Mouse (Mus musculus) lung, adult 2 months (tissue): Measurements from ENCODE around the gene Rslcan18. TPM values are rescaled to one million over a fixed set of nuclear protein-coding genes. Genes with fewer than 3 reads are reported as not detected.
"Not testable (repeated sequence)": the region's sequence is repeated elsewhere in the genome, so short reads cannot be mapped to it uniquely, and the experiment has no call there.

Source experiments
- DNase-seq: peaks from one replicate; pipeline ENCODE4 v3.0.0; 2022
- H3K4me1 ChIP-seq: fragments of 200-500 bp; 2 replicates; pipeline ENCODE4 v1.6.1; 2011; ENCODE audit warnings: low read length; ENCODE audit not compliant: control insufficient read depth, insufficient read depth
- H3K4me3 ChIP-seq: fragments of 200-500 bp; replicated peaks from 2 replicates; pipeline ENCODE3; 2011; ENCODE audit warnings: low read depth, mild to moderate bottlenecking, control low read depth, low read length; ENCODE audit errors: extremely low read depth
- CTCF ChIP-seq: fragments of 200-500 bp; IDR thresholded peaks from 2 replicates; pipeline ENCODE4 v1.5.1; 2011; ENCODE audit warnings: mild to moderate bottlenecking, low read length, control low read depth; ENCODE audit not compliant: insufficient read depth
- POLR2A ChIP-seq: fragments of 200-500 bp; IDR thresholded peaks from 2 replicates; pipeline ENCODE4 v1.6.1; 2011; ENCODE audit warnings: low read depth, mild to moderate bottlenecking, control low read depth, low read length, borderline replicate concordance; ENCODE audit errors: extremely low read depth
- WGBS: fragments of 180-500 bp; shearing (Covaris S2); methylation state at CpG from one replicate; pipeline ENCODE4 v1.1.7; 2018; 5-methylcytosine and 5-hydroxymethylcytosine counted together
- polyA plus RNA-seq: library from polyadenylated mRNA; depleted of rRNA; stranded (reverse); fragments of >200 nt; gene quantifications from 2 replicates; pipeline ENCODE4 v1.2.3, GENCODE M21; 2012; rRNA removed

The Rslcan18 gene
- 0.05 and 0.12 TPM in 2 replicates for polyA plus RNA-seq

GRCm38 (mm10) chr13:67116163-67116562 lies at the start of gene Rslcan18:
Gene Rslcan18 (minus strand): TSS chr13:67116263.
- 90% methylated on average over 8 of the region's 8 CpGs for WGBS
- H3K4me3 ChIP-seq, DNase-seq, H3K4me1 ChIP-seq: not testable (repeated sequence)

- Histone ChIP-seq H3K4me1 (peaks cover 2% of the 10 kb centered on the region; the same call in 1 of the 2 replicates), H3K4me3 (peak overlapping the region; percentile 94)
- 1% methylated on average over 18 of the region's 18 CpGs for WGBS
- TF ChIP-seq POLR2A (no peak), CTCF (no peak)
- peak; percentile 85 for DNase-seq
Observed at GRCm38 (mm10) chr13:67128038-67128721, 12.1 kb upstream of the Rslcan18 start.

DNA sequence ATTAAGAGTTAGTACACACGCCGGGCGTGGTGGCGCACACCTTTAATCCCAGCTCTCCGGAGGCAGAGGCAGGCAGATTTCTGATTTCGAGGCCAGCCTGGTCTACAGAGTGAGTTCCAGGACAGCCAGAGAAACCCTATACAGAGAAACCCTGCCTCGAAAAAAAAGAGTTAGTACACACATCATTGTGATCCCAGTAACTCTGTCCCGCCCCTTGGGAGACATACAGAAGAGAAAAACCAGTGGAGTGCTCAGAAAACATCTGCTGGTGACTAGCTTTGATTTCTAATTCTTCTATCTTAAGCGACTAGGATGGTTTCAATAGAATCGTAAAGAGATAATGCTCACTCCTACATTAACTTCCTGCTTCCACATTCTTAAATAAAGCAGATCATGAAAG lies 11.4 kb upstream of the Rslcan18 start:
- WGBS = 75% methylated on average over 10 of the region's 10 CpGs
- H3K4me3 ChIP-seq, DNase-seq, H3K4me1 ChIP-seq: not testable (repeated sequence)

- Histone ChIP-seq H3K4me3 (no peak overlapping the region), H3K4me1 (peaks cover 2% of the 10 kb centered on the region; the same call in 1 of the 2 replicates)
- TF ChIP-seq CTCF (no peak), POLR2A (no peak)
- no peak for DNase-seq
- 89% methylated on average over 1 of the region's 1 CpGs for WGBS
Observed at GRCm38 (mm10) chr13:67124460-67124859, 8.4 kb upstream of the Rslcan18 start.

DNA sequence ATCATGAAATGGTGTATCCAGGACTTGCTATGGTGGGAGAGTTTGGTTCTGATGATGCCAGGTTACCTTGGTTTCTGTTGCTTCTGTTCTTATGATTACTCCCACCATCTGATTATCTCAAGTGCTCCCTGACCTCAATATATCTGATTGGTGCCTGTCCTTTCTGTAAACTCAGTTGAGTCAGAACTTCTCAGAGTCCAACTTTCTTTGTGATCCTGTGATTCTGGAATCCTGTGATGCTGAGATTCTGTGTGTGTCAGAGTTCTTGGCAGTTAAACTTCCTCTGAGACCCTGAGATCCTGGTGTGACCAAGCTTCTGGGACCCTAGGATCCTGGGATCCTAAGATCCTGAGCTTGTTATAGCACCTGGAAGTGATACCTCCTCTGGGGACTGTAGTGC lies 5.3 kb upstream of the Rslcan18 start, which contains the start of gene Zfp759:
Zfp759 (plus strand) TSS at position 301 of the 400 bp plus-strand sequence.
- H3K4me1 ChIP-seq, DNase-seq, H3K4me3 ChIP-seq: not testable (repeated sequence)

DNA sequence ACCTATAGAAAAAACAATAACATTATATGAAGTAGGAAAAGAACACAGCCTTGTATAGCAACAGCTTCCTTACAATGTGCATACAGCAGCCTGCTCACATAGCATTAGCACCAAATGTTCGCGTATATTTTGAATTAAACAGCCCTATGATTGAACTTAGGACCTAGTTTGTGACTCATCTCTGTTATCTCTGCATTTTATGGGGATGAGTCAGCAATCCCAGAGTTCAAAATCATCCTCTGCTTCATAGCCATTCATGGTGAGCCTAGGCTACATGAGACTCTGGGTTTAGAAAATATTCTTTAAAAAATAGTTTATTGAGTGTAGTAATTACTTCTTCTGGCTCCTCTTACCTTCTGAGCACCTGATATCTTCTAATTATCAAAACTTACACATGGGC lies 2.8 kb downstream of the Rslcan18 start:
- 84% methylated on average over 2 of the region's 2 CpGs for WGBS
- no peak for DNase-seq
- TF ChIP-seq CTCF (no peak), POLR2A (no peak)
- no peak overlapping the region for H3K4me3 ChIP-seq
- H3K4me1 ChIP-seq = no peaks in the 10 kb centered on the region

DNA sequence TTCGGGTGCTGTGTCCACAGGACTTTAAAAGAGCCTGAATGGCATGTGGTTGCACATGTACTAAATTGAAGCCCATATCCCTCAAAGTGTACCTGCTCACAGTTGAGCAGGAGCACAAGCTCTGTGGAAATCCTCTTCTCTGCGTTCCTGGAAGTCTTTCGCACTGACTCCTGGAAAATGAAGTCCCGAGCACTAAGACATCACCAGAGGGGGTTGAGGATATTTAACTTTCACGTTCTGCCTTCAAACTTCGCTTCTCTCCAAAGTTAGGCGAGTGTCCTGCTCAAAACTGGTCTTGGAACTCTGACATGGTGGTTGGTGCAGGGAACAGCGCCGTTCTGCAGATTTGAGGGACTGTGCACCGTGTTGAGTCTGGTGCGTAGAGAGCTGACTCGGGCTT lies 4.0 kb downstream of the Rslcan18 start:
- TF ChIP-seq CTCF (no peak), POLR2A (no peak)
- WGBS = 80% methylated on average over 12 of the region's 12 CpGs
- Histone ChIP-seq H3K4me3 (no peak overlapping the region), H3K4me1 (0 out of 2 replicates have a peak, but pooled peaks cover 2% of the 10 kb centered on the region)
- DNase-seq = peak; percentile 22

DNA sequence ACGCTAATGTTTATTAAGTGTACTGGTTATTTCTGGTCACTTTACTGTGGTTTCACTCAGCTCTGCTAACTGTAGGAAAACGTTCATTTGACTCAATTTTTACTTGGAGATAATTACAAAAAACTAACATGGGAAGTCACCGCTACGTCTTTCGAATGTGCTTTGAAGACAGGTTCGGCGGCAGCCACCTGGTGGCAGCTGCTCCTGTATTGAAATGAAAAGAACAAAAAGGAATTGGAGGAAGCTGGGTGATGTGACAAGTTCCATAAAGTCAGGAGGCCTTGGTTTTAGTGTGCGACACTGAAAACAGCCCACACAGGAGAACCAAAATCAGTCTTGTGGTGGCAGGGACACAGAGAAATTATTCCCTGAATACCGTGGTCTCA lies 7.2 kb downstream of the Rslcan18 start:
- 0 out of 2 replicates have a peak, but pooled peaks cover 2% of the 10 kb centered on the region for H3K4me1 ChIP-seq
- peak overlapping the region; percentile 91 for H3K4me3 ChIP-seq
- 3% methylated on average over 9 of the region's 9 CpGs for WGBS
- DNase-seq = peak; percentile 36
- TF ChIP-seq POLR2A = no peak
- TF ChIP-seq CTCF = peak; percentile 52

DNA sequence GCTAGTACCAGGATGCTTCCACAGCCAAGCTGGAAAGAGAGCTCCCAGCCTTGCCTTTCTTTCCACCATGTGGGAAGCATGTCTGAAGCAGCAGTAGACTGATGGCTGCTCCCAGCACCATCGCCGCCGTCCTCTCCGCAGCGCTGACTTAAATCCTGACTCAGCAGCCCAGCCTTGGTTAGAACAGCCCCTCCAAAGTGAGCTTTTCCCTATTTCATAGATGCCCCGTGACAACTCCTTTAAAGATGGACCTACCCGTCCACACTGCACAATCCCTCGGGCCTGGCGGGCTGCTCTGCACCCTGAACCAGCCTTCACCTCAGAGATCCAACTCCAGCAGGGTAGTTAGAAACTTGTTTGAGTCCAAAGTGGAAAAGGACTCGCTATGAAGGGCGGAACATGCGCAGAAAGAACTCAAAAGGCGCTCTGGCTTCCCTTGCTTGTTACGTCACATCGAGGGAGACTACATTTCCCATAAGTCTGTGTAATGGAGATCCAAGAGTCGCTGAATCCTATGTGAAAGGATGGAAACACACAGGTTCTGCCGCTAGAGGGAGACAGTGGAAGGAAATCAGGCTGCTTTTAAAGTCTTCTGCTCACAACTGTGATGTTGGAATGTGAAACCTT lies 7.8 kb downstream of the Rslcan18 start, which contains the start of gene Gm28557:
Gm28557 (minus strand) TSS at position 411 of the 627 bp plus-strand sequence.
- under 1% methylated on average over 17 of the region's 17 CpGs for WGBS

DNA sequence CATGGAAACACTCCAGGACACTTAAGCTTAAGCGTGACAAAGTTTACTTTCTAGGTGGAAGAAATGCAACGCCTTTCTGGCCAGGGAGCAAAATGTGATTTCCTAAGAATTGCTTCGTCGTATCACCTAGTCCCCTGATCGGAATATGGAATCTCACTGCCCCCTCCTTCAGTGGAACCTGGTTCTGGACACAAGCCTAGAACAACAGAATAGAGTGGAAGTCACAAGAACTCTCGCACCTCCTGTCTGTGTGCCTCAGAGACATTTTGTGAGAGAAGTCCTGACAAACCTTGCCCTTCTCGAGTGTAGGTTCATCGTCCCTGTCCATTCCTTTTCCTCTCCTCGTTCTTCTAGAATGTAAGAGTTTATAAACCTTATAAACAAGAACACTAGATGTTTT lies 8.4 kb downstream of the Rslcan18 start:
- DNase-seq = no peak
- TF ChIP-seq POLR2A (no peak), CTCF (no peak)
- Histone ChIP-seq H3K4me3 (no peak overlapping the region), H3K4me1 (0 out of 2 replicates have a peak, but pooled peaks cover 2% of the 10 kb centered on the region)
- 36% methylated on average over 9 of the region's 9 CpGs for WGBS

More for the DNA sequence above, 7.8 kb downstream of the Rslcan18 start, which contains the start of gene Gm28557:
- DNase-seq = peak; percentile 80
- Histone ChIP-seq H3K4me3 (peak within 1 kb of the TSS; percentile 91), H3K4me1 (0 out of 2 replicates have a peak, but pooled peaks cover 2% of the 10 kb centered on the region)
- TF ChIP-seq POLR2A (peak; percentile 48; the same call in 1 of the 2 replicates), CTCF (peak; percentile 45)

GRCm38 (mm10) chr13:67097876-67098275 lies 18.2 kb downstream of the Rslcan18 start, which contains the start of gene Zfp708:
Gene Zfp708 (minus strand): TSS chr13:67097976.
- 87% methylated on average over 10 of the region's 10 CpGs for WGBS
- TF ChIP-seq CTCF (no peak), POLR2A (no peak)
- DNase-seq = no peak
- H3K4me1 ChIP-seq = no peaks in the 10 kb centered on the region
- no peak within 1 kb of the TSS for H3K4me3 ChIP-seq
